Mouse (Mus musculus) testis, adult 2 months (tissue): ENCODE data around the gene Josd2. TPM values are rescaled to one million over a fixed set of nuclear protein-coding genes. Genes with fewer than 3 reads are reported as not detected.

ENCODE experiments used
- H3K27ac ChIP-seq: fragments of 200-500 bp; 2 replicates; pipeline ENCODE4 v1.5.1; 2012; ENCODE audit warnings: low read depth, low read length; ENCODE audit not compliant: control insufficient read depth, insufficient read depth
- H3K27me3 ChIP-seq: fragments of 200-500 bp; 2 replicates; pipeline ENCODE4 v1.6.1; 2012; ENCODE audit warnings: mild to moderate bottlenecking, low read length, moderate library complexity; ENCODE audit not compliant: control insufficient read depth, insufficient read depth
- H3K36me3 ChIP-seq: fragments of 200-500 bp; 2 replicates; pipeline ENCODE4 v1.6.1; 2012; ENCODE audit warnings: mild to moderate bottlenecking, low read length; ENCODE audit not compliant: control insufficient read depth, insufficient read depth
- H3K4me1 ChIP-seq: fragments of 200-500 bp; 2 replicates; pipeline ENCODE4 v1.6.1; 2012; ENCODE audit warnings: low read length; ENCODE audit not compliant: control insufficient read depth, insufficient read depth
- H3K4me3 ChIP-seq: fragments of 200-500 bp; 2 replicates; pipeline ENCODE4 v1.5.1; 2012; ENCODE audit warnings: low read depth, mild to moderate bottlenecking, low read length, moderate library complexity, mixed read lengths; ENCODE audit not compliant: control insufficient read depth
- CTCF ChIP-seq: fragments of 200-500 bp; IDR thresholded peaks from 2 replicates; pipeline ENCODE4 v1.5.1; 2012; ENCODE audit warnings: low read depth, mild to moderate bottlenecking, inconsistent platforms, low read length, moderate library complexity; ENCODE audit not compliant: control insufficient read depth, insufficient read depth, insufficient replicate concordance
- POLR2A ChIP-seq: fragments of 200-500 bp; IDR thresholded peaks from 2 replicates; pipeline ENCODE4 v1.6.1; 2012; ENCODE audit warnings: low read depth, mild to moderate bottlenecking, inconsistent platforms, low read length, moderate library complexity; ENCODE audit not compliant: control insufficient read depth
- polyA plus RNA-seq: library from polyadenylated mRNA; depleted of rRNA; stranded (reverse); fragments of >200 nt; gene quantifications from 2 replicates; pipeline ENCODE4 v1.2.3, GENCODE M21; 2012

The Josd2 gene
- polyA plus RNA-seq, 1 experiment: 118 TPM

DNA sequence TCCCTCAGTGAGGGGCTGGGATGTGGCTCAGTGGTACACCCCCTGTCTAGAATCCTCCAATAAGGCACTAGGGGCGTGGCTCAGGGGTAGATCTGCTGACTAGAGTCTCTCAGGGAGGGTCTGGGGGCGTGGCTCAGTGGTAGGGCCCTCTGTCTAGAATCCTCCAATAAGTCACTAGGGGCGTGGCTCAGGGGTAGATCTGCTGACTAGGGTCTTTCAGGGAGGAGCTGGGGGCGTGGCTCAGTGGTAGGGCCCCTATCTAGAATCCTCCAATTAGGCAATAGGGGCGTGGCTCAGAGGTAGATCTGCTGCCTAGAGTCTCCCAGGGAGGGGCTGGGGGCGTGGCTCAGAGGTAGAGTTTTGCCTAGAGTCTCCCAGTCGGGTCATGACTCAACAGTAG lies 34.4 kb upstream of the Josd2 start:
- H3K36me3 ChIP-seq: no peaks in the 10 kb centered on the region
- peaks cover 10% of the 10 kb centered on the region for H3K4me1 ChIP-seq
- no peak overlapping the region for H3K27ac ChIP-seq
- TF ChIP-seq CTCF: no peak
- TF ChIP-seq POLR2A: no peak
- H3K27me3 ChIP-seq: 0 out of 2 replicates have a peak, but pooled peaks cover 2% of the 10 kb centered on the region
- no peak overlapping the region for H3K4me3 ChIP-seq

DNA sequence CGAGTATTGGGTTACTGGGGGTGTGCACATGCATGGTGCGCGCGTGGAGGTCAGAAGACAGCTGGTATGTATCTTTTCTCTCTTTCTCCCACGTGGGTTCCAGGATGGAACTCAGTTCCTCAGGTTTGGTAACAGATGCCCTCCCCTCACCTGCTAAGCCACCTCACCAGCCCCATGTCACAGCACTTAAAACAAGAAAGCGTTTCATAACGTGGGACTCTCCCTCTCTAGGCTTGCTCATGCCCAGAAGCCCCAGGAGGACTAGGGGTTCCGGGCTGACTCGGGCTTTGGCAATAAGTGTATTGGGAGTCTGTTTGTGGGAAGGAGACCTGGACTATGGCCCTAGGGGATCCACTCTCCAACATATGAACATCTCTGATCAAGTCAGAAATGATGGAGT lies 33.7 kb upstream of the Josd2 start:
- no peaks in the 10 kb centered on the region for H3K36me3 ChIP-seq
- TF ChIP-seq POLR2A: no peak
- TF ChIP-seq CTCF: no peak
- peaks cover 10% of the 10 kb centered on the region for H3K4me1 ChIP-seq
- 0 out of 2 replicates have a peak, but pooled peaks cover under 1% of the 10 kb centered on the region for H3K27me3 ChIP-seq
- H3K4me3 ChIP-seq: no peak overlapping the region
- H3K27ac ChIP-seq: no peak overlapping the region

DNA sequence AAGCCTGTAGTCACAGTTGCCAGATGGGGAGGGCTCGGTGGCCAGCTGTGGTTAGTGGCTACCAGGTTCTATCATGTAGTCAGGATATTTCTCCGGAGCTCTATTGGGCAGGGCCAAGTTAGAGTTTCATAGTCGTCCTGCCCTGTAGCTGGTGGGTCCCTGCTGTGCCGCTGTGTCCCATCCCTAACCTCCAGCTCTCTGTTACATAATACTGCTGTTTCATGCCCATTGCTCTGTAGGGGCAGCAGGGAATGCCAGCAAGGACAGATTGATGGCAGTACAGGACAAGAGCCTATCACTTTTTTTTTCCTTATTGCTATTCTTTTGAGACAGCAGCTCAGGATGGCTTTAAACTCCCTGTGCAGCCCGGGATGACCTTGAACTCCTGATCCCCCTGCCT lies 32.0 kb upstream of the Josd2 start:
- no peak overlapping the region for H3K4me3 ChIP-seq
- no peaks in the 10 kb centered on the region for H3K36me3 ChIP-seq
- no peaks in the 10 kb centered on the region for H3K27me3 ChIP-seq
- peaks cover 8% of the 10 kb centered on the region for H3K4me1 ChIP-seq
- H3K27ac ChIP-seq: no peak overlapping the region
- TF ChIP-seq CTCF (no peak), POLR2A (no peak)

DNA sequence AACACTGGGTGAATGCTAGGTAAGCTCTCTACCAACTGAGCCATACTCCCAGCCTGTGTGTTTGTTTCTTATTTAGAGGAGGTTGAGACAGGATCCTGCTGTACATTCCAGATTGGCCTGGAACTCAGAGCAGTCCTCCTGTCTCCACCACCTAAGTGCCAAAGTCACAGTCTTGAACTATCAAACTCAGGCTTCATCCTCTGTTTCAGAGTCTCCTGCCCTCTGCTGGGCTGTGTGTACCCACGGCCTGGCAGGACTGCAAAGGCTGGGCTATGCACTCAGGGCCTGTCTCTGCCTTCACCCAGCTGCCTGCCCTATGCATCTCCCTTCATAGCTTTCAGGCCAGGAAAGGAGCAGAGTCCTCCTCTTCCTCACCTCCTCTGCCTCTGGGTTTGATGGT lies 31.5 kb upstream of the Josd2 start:
- H3K27ac ChIP-seq: no peak overlapping the region
- peaks cover 8% of the 10 kb centered on the region for H3K4me1 ChIP-seq
- TF ChIP-seq POLR2A (no peak), CTCF (peak; percentile 29; the same call in 1 of the 2 replicates)
- no peak overlapping the region for H3K4me3 ChIP-seq
- H3K36me3 ChIP-seq: no peaks in the 10 kb centered on the region
- H3K27me3 ChIP-seq: no peaks in the 10 kb centered on the region

DNA sequence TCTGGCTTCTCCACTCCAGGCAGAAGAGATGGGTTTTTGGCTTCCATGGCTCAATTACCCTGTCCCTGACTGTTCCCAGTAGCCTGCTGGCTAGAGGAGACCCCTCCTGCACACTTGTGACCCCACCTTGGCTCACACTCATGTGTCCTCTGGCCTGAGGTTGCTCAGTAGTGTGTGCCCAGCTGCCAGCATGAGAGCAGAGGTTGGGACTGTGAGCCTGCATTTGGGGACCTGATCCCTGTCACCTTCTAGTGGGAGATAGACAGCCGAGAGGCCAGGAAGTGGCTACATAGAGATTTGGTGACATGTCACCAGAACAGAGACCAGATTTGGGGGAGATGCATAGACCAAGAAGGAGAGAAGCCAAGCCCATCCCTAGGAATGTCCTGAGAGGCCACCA lies 30.6 kb upstream of the Josd2 start:
- Histone ChIP-seq H3K27ac (no peak overlapping the region), H3K27me3 (no peaks in the 10 kb centered on the region), H3K4me3 (no peak overlapping the region), H3K36me3 (no peaks in the 10 kb centered on the region), H3K4me1 (peaks cover 8% of the 10 kb centered on the region)
- TF ChIP-seq CTCF: no peak
- TF ChIP-seq POLR2A: no peak

DNA sequence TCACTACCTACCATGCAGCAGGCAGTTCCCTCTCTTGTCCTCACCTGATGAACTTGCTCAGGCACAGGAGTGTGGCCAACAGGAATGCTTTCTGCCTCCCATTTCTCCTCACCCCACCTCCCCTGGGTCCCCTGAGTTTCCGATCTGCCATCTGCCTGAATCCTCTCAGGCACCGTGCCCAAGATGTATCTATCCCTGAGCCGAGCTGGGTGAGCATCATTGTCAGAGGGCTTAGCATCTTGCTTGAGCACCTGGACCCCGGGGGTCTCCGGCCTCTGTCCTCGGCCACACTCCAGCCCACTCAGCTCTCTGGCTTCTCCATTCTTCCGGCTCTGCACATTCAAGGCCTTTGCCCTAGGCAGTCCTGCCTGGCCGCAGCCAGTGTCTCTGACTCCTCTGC lies 29.8 kb upstream of the Josd2 start:
- Histone ChIP-seq H3K27ac (no peak overlapping the region), H3K4me1 (peaks cover 8% of the 10 kb centered on the region), H3K27me3 (no peaks in the 10 kb centered on the region), H3K4me3 (no peak overlapping the region), H3K36me3 (no peaks in the 10 kb centered on the region)
- TF ChIP-seq POLR2A (no peak), CTCF (no peak)

DNA sequence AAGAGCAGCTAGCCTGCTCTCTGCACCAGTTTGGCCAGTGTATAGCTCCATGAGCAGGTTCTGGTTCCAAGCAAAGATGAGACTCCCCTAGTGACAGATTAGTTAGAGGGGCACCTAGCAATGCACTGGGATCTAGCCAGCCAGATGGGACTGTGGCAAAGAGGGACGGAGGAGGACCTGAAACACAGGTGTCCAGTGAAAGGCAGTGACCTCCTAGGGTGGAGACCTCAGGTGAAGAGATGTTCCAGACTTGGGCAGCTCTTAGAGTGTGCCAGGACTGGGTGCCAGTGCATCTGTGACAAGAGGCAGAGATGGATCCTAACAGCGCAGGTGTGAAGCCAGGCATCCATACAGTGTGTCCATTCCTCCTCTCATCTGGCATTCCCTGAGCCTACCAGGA lies 28.1 kb upstream of the Josd2 start:
- no peaks in the 10 kb centered on the region for H3K27me3 ChIP-seq
- H3K4me3 ChIP-seq: no peak overlapping the region
- H3K4me1 ChIP-seq: no peaks in the 10 kb centered on the region; the same call in none of the 2 replicates
- H3K27ac ChIP-seq: no peak overlapping the region
- TF ChIP-seq POLR2A: no peak
- no peak for TF ChIP-seq CTCF
- no peaks in the 10 kb centered on the region for H3K36me3 ChIP-seq

DNA sequence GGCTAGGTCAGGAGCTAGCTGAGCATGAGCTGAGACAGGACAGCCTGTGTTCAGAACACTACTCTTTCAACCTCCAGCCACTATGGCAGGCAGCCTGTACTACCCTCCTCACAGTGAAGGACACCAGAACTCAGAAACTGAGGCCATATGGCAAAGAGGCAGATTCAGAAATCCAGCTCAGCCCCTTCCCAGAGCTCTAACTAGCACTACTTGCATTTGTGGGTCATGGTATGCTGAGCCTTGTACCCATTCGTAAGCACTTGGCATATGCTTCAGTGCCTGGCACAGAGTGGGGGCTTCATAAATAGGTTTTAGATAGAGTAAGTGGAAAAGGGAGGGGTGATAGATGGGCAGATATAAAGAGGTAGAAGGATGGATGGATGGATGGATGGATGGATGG lies 27.3 kb upstream of the Josd2 start:
- no peaks in the 10 kb centered on the region; the same call in 1 of the 2 replicates for H3K4me1 ChIP-seq

More for the DNA sequence above, 27.3 kb upstream of the Josd2 start:
- no peak overlapping the region for H3K4me3 ChIP-seq
- no peak overlapping the region for H3K27ac ChIP-seq
- TF ChIP-seq CTCF (no peak), POLR2A (no peak)
- H3K36me3 ChIP-seq: no peaks in the 10 kb centered on the region
- no peaks in the 10 kb centered on the region for H3K27me3 ChIP-seq
